Mouse (Mus musculus) CH12.LX (cell line): Measurements from ENCODE around the gene Nyap1.
A peak's percentile ranks its signal among the peaks of the same experiment; 100 is the strongest.

Source experiments
- BHLHE40 ChIP-seq: IDR thresholded peaks from 2 replicates; pipeline ENCODE4 v1.6.1; 2011; ENCODE audit warnings: mild to moderate bottlenecking, low read depth, low read length, improper control_type of control experiment
- CHD2 ChIP-seq: IDR thresholded peaks from 2 replicates; pipeline ENCODE4 v1.6.1; 2011; ENCODE audit warnings: low read length, improper control_type of control experiment
- JUN ChIP-seq: IDR thresholded peaks from 2 replicates; pipeline ENCODE4 v1.6.1; 2011; ENCODE audit warnings: low read depth, mild to moderate bottlenecking, low read length, improper control_type of control experiment, moderate library complexity; ENCODE audit not compliant: insufficient read depth
- POLR2A ChIP-seq: IDR thresholded peaks from 2 replicates; pipeline ENCODE4 v1.6.1; 2011; ENCODE audit warnings: low read depth, mild to moderate bottlenecking, improper control_type of control experiment, low read length
- SMC3 ChIP-seq: IDR thresholded peaks from 2 replicates; pipeline ENCODE4 v1.6.1; 2011; ENCODE audit warnings: low read depth, low read length, improper control_type of control experiment

GRCm38 (mm10) chr5:137738516-137738915 is 2.9 kb downstream of the Nyap1 start:
- TF ChIP-seq BHLHE40 (no peak), JUN (no peak), SMC3 (peak; percentile 42), POLR2A (no peak), CHD2 (no peak)
